Mouse (Mus musculus): ENCODE measurements around the gene Usp17la.
"Not testable (repeated sequence)": the region's sequence is repeated elsewhere in the genome, so short reads cannot be mapped to it uniquely, and the experiment has no call there.

The Usp17la gene
- long read RNA-seq, experiment 1: 0 reads
- long read RNA-seq, experiment 2: 0 reads

DNA sequence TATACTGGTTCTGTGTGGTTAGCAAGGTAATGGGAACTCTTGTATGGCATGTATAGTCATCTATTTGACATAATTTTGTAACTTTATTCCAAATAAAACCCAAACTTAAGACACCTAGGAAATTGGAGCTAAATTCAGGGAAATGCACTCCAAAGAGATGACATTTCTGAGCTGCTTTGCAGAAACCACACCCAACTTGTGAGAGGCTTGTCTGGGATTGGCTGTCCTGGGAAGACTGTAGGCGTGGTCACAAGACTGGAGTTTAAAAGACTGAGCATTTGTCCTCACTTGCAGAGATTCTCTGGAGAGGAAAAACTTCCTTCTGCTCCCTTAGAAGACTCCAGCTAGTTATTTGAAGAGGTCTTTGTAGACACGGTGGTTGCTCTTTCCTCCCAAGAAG, at the start of gene Usp17la:
Gene Usp17la (plus strand): TSS at position 301 of the 400 bp plus-strand sequence.
- intact Hi-C loops (cut with DNase I): not testable (repeated sequence)

DNA sequence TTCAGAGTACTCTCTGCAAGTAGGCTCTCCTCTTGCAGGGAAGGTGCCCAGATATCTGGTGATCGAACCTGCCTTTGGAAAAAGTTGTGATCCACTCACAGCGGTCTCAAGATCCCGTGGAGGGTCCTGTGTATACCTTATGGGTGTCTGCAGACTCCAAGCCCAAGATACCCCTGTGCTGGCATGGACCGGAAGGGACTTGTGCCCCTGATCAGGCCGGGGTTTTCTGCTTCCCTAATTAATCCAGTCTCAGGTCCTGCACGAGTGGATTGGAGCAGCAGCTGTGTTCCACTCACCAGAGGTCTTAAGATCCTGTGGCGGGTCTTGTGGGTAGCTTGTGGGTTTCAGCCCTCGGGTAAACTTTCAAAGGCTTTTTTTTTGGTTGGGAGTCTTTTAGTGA, 46.5 kb upstream of the Usp17la start:
- intact Hi-C loops (cut with DNase I): not testable (repeated sequence)

DNA sequence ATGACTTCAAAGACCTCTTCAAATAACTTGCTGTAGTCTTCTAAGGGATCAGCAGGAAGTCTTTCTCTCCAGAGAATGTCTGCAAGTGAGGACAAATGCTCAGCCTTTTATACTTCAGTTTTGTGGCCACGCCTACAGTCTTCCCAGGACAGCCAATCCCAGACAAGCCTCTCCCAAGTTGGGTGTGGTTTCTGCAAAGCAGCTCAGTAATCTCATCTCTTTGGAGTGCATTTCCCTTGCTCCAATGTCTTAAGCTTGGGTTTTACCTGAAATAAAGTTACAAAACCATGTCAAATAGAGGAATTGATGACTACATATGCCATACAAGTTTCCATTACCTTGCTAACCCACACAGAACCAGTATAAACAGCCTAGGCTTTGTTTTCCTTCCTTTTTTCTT, 14.3 kb upstream of the Usp17la start, which contains the start of gene Usp17lb:
Gene Usp17lb (minus strand): TSS at position 101 of the 400 bp plus-strand sequence.
- intact Hi-C loops (cut with DNase I): no loop called here

DNA sequence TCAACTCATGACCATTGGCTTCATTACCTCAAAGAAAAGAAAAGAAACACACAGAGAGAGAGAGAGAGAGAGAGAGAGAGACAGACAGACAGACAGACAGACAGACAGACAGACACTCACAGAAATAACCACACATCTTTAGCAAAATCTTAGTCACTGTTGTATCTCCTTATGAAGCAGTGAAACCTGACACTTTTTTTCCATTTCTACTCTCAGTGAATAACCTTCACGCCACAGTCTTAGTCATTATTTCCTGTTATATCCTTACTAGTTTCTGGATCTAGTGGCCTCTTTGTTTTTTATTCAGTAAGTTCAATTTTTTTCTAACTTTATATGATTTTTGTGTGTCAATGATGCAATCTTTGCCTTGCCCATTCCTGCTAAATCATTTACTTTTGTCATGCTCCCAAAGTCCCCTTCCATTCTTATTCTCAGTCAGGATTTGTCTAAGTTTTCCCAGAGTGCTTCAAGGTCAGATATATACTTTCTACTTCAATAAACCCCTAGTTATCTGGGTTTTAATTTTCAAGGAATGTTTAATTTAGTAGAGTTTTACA, 13.0 kb upstream of the Usp17la start:
- intact Hi-C loops (cut with DNase I): no loop called here

DNA sequence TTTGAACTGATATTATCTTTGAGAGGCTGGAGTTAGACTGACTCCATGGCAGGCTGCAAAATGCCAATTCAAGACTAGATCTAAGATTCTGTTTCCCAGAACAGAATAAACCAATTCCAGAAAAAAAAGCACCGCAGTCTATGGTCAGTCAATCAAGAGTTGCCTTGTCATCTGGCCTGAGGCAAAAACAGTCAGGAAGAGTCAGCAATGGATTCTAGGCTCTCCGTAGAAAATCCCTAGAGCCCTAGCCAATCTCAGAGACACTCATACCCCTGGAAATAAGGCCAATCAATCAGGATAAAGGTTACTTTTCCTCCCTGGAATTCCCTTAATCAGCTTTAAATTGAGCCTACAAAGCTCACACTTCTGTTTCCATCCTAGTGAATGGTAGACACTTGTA, 5.3 kb upstream of the Usp17la start:
- intact Hi-C loops (cut with DNase I): not testable (repeated sequence)

DNA sequence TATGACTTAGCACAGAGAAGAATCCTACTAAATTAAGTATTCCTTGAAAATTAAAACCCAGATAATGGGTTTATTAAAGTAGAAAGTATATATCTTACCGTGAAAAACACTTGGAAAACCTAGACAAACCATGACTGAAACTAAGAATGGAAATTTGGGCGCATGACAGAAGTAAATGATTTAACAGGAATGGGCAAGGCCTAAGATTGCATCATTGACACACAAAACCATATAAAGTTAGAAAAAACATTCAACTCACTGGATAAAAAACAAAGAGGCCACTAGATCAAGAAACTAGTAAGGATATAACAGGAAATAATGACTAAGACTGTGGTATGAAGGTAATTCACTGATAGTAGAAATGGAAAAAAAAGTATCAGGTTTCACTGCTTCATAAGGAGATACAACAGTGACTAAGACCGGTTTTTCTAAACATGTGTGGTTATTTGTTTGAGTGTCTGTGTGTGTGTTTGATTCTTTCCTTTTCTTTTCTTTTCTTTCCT, 1.5 kb upstream of the Usp17la start:
- intact Hi-C loops (cut with DNase I): no loop called here

DNA sequence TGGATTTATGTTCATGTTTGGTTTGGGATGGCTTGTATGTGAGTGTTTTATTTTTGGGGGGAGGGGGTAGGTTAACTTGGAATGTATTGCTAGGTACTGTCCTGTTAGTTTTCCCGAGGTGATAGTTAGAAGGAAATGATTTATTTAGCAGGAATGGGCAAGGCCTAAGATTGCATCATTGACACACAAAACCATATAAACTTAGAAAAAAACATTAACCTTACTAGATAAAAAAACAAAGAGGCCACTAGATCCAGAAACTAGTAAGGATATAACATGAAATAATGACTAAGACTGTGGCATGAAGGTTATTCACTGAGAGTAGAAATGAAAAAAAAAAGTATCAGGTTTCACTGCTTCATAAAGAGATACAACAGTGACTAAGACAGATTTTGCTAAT, 874 bp downstream of the Usp17la start:
- intact Hi-C loops (cut with DNase I): no loop called here

DNA sequence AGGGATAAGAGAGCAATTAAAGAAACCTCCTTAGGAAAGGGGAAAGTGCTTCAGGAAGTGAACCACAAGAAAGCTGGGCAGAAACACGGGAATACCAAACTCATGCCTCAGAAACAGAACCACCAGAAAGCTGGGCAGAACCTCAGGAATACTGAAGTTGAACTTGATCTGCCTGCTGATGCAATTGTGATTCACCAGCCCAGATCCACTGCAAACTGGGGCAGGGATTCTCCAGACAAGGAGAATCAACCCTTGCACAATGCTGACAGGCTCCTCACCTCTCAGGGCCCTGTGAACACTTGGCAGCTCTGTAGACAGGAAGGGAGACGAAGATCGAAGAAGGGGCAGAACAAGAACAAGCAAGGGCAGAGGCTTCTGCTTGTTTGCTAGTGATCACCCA, 4.6 kb downstream of the Usp17la start:
- intact Hi-C loops (cut with DNase I): no loop called here

DNA sequence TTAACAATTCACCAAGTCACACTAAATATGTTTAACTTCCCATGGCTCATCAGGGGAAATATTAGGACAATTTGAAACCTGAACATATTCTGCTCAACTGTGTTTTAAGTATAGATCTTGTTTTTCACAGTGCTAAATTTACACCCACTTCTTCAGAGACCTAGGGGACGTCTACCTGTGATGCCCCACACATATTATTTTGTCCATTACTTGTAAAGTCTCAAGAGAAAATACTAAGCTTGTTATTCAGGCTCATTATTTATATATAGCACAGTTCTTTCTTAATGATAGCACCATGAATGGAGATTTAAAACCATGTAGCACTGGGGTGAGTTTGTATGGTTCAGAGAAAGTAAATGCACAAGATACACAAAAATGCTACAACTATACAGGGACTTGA, 20.9 kb downstream of the Usp17la start, which contains the start of gene Olfr665:
Gene Olfr665 (plus strand): TSS at position 301 of the 400 bp plus-strand sequence.
- intact Hi-C loops (cut with DNase I): no loop called here

DNA sequence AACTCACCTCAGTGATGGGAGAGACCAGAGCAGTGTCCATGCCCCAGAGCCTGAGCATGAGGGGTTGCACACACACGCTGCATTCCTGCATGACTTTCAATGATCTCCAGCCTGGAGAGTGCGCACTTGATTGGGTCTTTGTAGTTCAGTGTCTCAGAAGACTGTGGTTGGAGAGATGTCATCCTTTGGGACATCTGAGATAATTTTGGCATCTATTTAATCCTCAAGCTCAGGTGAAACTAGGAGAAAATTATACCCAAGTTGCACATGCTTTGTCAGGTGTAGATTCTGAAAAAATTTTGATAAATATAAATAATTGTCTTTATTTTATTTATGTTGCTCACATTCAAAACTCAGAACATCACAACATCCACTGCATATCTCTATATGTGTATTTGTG, 39.0 kb downstream of the Usp17la start, which contains the start of gene Olfr666:
Gene Olfr666 (minus strand): TSS at position 101 of the 400 bp plus-strand sequence.
- intact Hi-C loops (cut with DNase I): no loop called here

Measured in adrenal gland (tissue).